Mouse (Mus musculus): ENCODE results near the gene Olfr1225. TPM values are rescaled to one million over a fixed set of nuclear protein-coding genes. Genes with fewer than 3 reads are reported as not detected.

Olfr1225 gene
- total RNA-seq (2023) = not detected

DNA sequence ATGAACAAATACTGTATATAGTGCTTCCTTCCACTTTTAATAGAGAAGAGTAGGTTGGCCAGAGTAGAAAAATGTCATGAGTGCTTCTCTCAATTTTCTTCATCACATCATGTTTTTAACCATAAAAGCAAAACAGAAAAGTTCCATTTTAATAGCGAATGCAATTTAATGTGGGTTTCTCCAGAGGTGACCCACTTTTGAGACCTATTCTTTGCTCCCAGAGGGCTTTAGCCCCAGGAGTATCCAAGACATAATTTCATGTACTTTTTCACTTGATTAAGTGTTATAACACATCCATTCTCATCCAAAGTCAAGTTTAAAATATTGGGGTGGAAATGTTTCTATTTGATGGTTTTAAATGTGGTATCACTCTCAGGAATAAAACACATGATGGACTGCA is at the start of gene Olfr1225:
Gene Olfr1225 (minus strand): TSS at position 101 of the 400 bp plus-strand sequence.

DNA sequence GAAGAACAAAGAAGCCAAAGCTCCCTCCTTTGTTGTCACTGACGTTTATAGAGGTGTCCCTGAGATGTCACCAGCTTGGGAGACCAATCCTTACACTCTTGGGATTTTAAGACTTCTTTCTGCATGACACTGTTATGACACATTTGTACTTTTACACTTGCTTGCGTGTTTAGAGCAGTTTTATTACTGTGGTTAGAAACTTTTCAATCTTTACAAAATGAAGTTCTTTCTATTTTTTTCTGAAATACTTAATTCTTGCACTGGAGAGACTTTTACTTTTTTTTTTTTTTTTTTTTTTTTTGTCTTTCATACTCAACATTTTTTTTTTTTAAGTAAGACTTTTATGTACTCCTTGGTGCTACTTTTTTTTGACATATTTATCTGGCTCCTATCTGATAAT is 25.5 kb upstream of the Olfr1225 start, which contains the start of gene Olfr1226:
Gene Olfr1226 (minus strand): TSS at position 101 of the 400 bp plus-strand sequence.

DNA sequence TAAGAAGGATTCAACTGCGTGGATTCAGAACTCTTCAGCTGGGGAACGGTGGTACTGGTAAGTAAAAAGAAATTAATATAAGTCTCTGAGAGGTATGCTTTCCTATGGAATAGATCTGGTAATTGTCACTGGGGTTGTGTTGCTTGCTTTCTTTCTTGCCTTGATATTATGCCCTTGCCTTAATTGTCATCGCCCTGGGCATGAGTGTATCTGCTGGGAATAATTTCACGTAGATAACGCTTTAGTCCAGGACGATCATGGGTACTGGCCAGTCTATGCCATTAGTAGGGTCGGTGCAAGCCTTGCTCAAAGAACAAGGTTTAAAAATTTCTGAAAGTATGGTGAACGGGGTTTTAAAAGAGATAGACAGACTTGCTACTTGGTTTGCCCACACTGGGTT is 10.5 kb downstream of the Olfr1225 start, which contains the start of gene Olfr1224-ps1:
Gene Olfr1224-ps1 (minus strand): TSS at position 101 of the 400 bp plus-strand sequence.

DNA sequence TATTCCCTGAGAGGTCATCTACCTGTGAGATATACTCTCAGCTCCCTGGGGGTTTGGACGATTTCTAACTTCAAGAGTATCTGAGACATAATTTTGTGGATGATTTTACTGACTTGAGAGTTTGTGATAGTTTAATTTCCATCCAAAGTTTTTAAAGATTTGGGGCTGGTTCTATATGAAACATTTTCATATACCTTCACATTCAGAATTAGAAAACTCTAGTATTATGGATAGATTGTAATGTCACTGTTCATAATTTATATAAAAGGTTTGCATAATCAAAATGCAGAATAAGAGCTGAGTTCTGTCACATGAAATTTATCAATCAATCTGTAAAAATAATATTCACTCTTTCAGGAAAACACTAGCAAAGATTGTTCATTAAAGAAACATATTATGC is 23.0 kb downstream of the Olfr1225 start, which contains the start of gene Olfr1223:
Gene Olfr1223 (minus strand): TSS at position 101 of the 400 bp plus-strand sequence.

DNA sequence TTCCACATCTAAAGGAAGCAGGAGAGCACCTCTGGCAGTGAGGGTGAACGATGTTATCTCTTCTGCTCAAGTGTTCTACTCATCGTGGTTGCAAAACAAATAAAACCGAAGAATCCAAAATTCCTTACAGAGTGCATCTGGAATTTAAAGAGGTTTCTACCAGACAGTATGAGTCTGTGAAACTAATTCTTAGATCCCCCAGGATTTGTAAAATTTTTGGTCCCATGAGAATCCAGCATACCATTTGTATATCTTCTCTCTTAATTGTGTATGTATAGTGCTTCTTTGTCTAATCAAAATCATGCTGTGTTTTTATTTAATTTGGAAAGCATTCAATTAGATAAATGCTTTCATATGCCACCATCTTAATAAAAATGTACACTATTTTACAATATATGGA is 41.5 kb downstream of the Olfr1225 start, which contains the start of gene Olfr1222:
Gene Olfr1222 (minus strand): TSS at position 101 of the 400 bp plus-strand sequence.

Other genes with a start within 250 kb of the Olfr1225 start
- gene Olfr1211, start 236.6 kb downstream of the Olfr1225 start, total RNA-seq (2023) = not detected
- not detected for gene Olfr1212, start 220.7 kb downstream of the Olfr1225 start, total RNA-seq (2023)
- gene Gm13762, start 194.4 kb downstream of the Olfr1225 start, total RNA-seq (2023) = not detected
- not detected for gene Olfr1214, start 182.0 kb downstream of the Olfr1225 start, total RNA-seq (2023)
- gene Olfr1215, start 167.7 kb downstream of the Olfr1225 start, total RNA-seq (2023) = not detected
- gene Olfr1216, start 156.3 kb downstream of the Olfr1225 start, total RNA-seq (2023) = not detected
- not detected for gene Olfr1217, start 142.6 kb downstream of the Olfr1225 start, total RNA-seq (2023)
- gene Olfr1218, start 113.5 kb downstream of the Olfr1225 start, total RNA-seq (2023) = not detected
- not detected for gene Olfr1219, start 91.2 kb downstream of the Olfr1225 start, total RNA-seq (2023)
- gene Olfr1220, start 67.8 kb downstream of the Olfr1225 start, total RNA-seq (2023) = not detected
- not detected for gene Olfr1221, start 57.4 kb downstream of the Olfr1225 start, total RNA-seq (2023)
- gene Olfr1222, start 41.6 kb downstream of the Olfr1225 start, total RNA-seq (2023) = not detected
- gene Olfr1223, start 23.1 kb downstream of the Olfr1225 start, total RNA-seq (2023) = not detected
- gene Olfr1224-ps1, start 10.6 kb downstream of the Olfr1225 start, total RNA-seq (2023) = not detected
- gene Olfr1226, start 25.4 kb upstream of the Olfr1225 start, total RNA-seq (2023) = not detected
- gene Olfr1228, start 79.4 kb upstream of the Olfr1225 start, total RNA-seq (2023) = not detected
- not detected for gene Olfr1229, start 113.3 kb upstream of the Olfr1225 start, total RNA-seq (2023)
- gene Olfr1230, start 122.6 kb upstream of the Olfr1225 start, total RNA-seq (2023) = not detected
- not detected for gene Olfr1231, start 132.4 kb upstream of the Olfr1225 start, total RNA-seq (2023)
- gene Olfr1232, start 155.0 kb upstream of the Olfr1225 start, total RNA-seq (2023) = not detected
- not detected for gene Olfr1233, start 167.7 kb upstream of the Olfr1225 start, total RNA-seq (2023)
- gene Olfr1234, start 190.2 kb upstream of the Olfr1225 start, total RNA-seq (2023) = not detected
- gene Olfr1238, start 235.0 kb upstream of the Olfr1225 start, total RNA-seq (2023) = not detected
- gene Olfr1239, start 245.7 kb upstream of the Olfr1225 start, total RNA-seq (2023) = not detected